Mouse (Mus musculus): ENCODE measurements around the gene Tpcn2.

- TF ChIP-seq SMC3 (IDR thresholded peaks at IDR 0.05; ENCODE audit: low read depth, low read length), result no peak
- TF ChIP-seq USF1 (IDR thresholded peaks at IDR 0.05; ENCODE audit: low read depth, low read length), result no peak
- TF ChIP-seq POLR2A (IDR thresholded peaks at IDR 0.05; ENCODE audit: low read depth, low read length), result no peak
- TF ChIP-seq CHD2 (IDR thresholded peaks at IDR 0.05; ENCODE audit: low read length), result no peak
- TF ChIP-seq CTCF (conservative IDR thresholded peaks at IDR 0.05 in 1 of 2, IDR thresholded peaks at IDR 0.05 in 1 of 2; ENCODE audit: low read depth in 2 of 2, low read length in 2 of 2), result no peak
Measured at GRCm38 (mm10) chr7:145137871-145138270, 145.9 kb downstream of the Tpcn2 start.

Data from CH12.LX (cell line).